Mouse (Mus musculus): ENCODE data around the gene Olfr768.
"Not testable (repeated sequence)": the region's sequence is repeated elsewhere in the genome, so short reads cannot be mapped to it uniquely, and the experiment has no call there.

Olfr768 gene

GRCm38 (mm10) chr10:129099275-129099674, at the start of gene Olfr768:
Olfr768 (minus strand) TSS chr10:129099375.
- DNase-seq (ENCODE audit: low read depth, low spot score), result no peak

DNA sequence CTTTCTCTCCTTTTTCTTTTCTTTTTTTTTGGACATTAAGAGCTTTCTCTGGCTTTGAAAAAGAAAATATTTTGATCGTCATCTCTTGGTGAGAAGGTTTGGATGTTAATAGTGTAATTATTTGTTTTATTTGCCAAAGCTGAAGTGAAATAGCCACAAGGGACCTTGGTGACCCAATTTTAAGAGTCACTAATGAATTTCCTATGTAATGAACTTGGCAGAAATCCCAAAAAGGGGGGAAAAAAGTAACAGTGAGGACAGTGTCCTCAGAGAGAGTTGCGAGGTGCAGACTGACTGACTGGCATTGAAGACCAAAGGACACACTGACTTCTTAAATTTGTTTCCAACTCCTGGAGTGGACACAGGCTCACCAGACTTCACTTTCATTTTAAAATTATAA, 39.7 kb upstream of the Olfr768 start, which contains the start of gene Olfr770:
Gene Olfr770 (minus strand): TSS at position 101 of the 400 bp plus-strand sequence.
- DNase-seq (ENCODE audit: low read depth, low spot score), result no peak

GRCm38 (mm10) chr10:129117761-129118160, 18.6 kb upstream of the Olfr768 start, which contains the start of gene Olfr769:
Olfr769 (minus strand) TSS chr10:129117861.
- no peak for DNase-seq (ENCODE audit: low read depth, low spot score)

GRCm38 (mm10) chr10:129115146-129115545, 16.0 kb upstream of the Olfr768 start:
- DNase-seq (ENCODE audit: low read depth, low spot score), result no peak

DNA sequence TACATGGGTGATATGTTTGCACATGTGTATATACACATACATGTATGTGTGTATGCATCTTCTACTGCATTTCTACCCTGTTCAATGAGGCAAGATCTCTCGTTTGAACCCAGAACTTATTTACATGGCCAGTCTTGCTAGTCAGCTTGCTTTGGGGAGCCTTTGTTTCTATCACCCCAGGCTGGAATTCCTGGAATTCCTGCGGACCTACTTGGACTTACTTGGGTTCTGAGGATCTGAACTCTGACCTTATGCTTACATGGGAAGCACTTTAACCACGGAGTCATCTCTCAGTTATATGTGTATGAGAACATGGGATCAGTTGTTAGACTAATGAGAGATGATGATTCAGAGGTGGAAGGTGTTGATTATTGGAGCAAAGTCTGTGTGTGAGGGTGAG, 2.1 kb upstream of the Olfr768 start:
- peak; percentile 52 for DNase-seq (ENCODE audit: low read depth, low spot score)

- not testable (repeated sequence) for DNase-seq (ENCODE audit: low read depth, low spot score)
Measured at GRCm38 (mm10) chr10:129082810-129083209, 16.4 kb downstream of the Olfr768 start, which contains the start of gene Olfr767. Olfr767 (minus strand) TSS chr10:129082910.

DNA sequence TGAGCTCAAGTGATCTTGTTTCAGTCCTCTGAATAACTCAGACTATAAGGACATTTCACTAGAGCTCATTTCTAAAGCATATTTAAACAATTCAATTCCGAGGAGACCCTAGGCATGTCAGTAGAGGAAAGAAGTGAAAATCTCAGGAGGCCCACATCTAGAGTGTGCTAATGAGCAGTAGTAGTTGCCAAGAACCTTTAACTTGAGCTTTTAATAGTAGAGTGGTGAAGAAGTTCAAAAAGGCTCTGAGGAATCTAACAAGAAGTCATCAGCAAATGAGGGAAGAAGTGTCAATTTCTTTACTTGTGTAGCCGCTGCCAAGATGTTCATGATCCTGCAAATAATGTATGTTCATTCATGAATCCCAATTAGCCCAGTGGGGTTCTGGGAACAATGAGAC, 30.3 kb downstream of the Olfr768 start, which contains the start of gene Olfr766-ps1:
Gene Olfr766-ps1 (minus strand): TSS at position 101 of the 400 bp plus-strand sequence.
- no peak for DNase-seq (ENCODE audit: low read depth, low spot score)

DNA sequence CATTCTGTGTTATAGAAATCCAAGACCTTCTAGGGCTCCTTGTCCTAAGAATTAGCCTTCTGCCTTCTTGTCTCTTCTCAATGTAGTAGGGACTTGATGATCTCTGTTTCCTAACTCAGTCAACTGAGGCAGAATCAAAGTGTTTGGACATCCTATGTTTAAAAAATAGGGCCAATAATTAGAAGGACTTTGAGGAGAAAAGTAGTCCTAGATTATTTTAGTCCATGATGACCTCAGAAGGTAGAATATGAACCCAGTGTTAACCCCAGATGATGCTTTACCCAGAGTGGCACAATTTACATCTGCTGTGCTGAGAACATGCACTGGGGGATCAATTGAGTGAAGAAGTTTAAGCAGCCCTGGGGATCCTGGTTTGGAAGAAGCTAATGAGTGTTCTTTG, 49.3 kb downstream of the Olfr768 start, which contains the start of gene Olfr765:
Gene Olfr765 (minus strand): TSS at position 101 of the 400 bp plus-strand sequence.
- not testable (repeated sequence) for DNase-seq (ENCODE audit: low read depth, low spot score)
